Mouse (Mus musculus) intestine, embryonic 14.5 days (tissue): ENCODE results near the gene Nrxn2. TPM values are rescaled to one million over a fixed set of nuclear protein-coding genes. Genes with fewer than 3 reads are reported as not detected.

Experiments used
- ATAC-seq: fragments of 200-750 bp; cut with Nextera tagmentation; replicated peaks from 2 replicates; pipeline ENCODE4 v1.8.0; 2017; ENCODE audit warnings: low read depth, moderate number of reproducible peaks, moderate TSS enrichment, moderate library complexity; ENCODE audit not compliant: low FRiP score, low TSS enrichment
- DNase-seq: peaks from one replicate; pipeline ENCODE4 v3.0.0-alpha.2; 2018; ENCODE audit warnings: low spot score
- H3K27ac ChIP-seq: fragments of 300-500 bp; sonication (generic); 2 replicates; pipeline ENCODE4 v1.5.1; 2014; ENCODE audit warnings: low read depth, mild to moderate bottlenecking, control low read depth
- H3K27me3 ChIP-seq: fragments of 300-500 bp; sonication (generic); replicated peaks from 2 replicates; pipeline ENCODE4 v1.6.1; 2014; ENCODE audit warnings: low read length, control low read depth; ENCODE audit not compliant: control insufficient read depth, insufficient read depth
- H3K36me3 ChIP-seq: fragments of 300-500 bp; sonication (generic); 2 replicates; pipeline ENCODE4 v1.6.1; 2014; ENCODE audit warnings: low read length, control low read depth; ENCODE audit not compliant: control insufficient read depth, insufficient read depth
- H3K4me1 ChIP-seq: fragments of 300-500 bp; sonication (generic); replicated peaks from 2 replicates; pipeline ENCODE4 v1.6.1; 2014; ENCODE audit warnings: low read length, control low read depth, mixed read lengths; ENCODE audit not compliant: control insufficient read depth, insufficient read depth
- H3K4me2 ChIP-seq: fragments of 300-500 bp; sonication (generic); 2 replicates; pipeline ENCODE4 v1.6.1; 2014; ENCODE audit warnings: low read length
- H3K4me3 ChIP-seq: fragments of 300-500 bp; sonication (generic); 2 replicates; pipeline ENCODE4 v1.5.1; 2014; ENCODE audit warnings: low read depth, low read length, control low read depth, mixed read lengths
- H3K9ac ChIP-seq: fragments of 300-500 bp; sonication (generic); 2 replicates; pipeline ENCODE4 v1.6.1; 2014; ENCODE audit warnings: mild to moderate bottlenecking, low read length
- H3K9me3 ChIP-seq: fragments of 300-500 bp; sonication (generic); 2 replicates; pipeline ENCODE4 v1.6.1; 2016; ENCODE audit warnings: low read length, control low read depth; ENCODE audit not compliant: control insufficient read depth
- WGBS: fragments of 180-500 bp; shearing (Covaris S2); extraction: QIAGEN DNeasy Blood & Tissue Kit; methylation state at CpG from one replicate; pipeline ENCODE4 v1.1.7; 2014; 5-methylcytosine and 5-hydroxymethylcytosine counted together
- polyA plus RNA-seq: library from polyadenylated mRNA; unstranded; fragments of >200 nt; fragmentation: Nextera tagmentation; extraction: Ambion mirVana; gene quantifications from 2 replicates; pipeline ENCODE4 v1.2.1, GENCODE M21; 2014

Nrxn2 gene
- polyA plus RNA-seq, 1 experiment from 2014 or later, result 1.9 TPM

GRCm38 (mm10) chr19:6416124-6416770 lies 2.3 kb upstream of the Nrxn2 start:
- ATAC-seq (no peak), DNase-seq (no peak)
- Histone ChIP-seq H3K36me3 (no peaks in the 10 kb centered on the region), H3K27ac (no peak overlapping the region), H3K4me1 (0 out of 2 replicates have a peak, but pooled peaks cover 6% of the 10 kb centered on the region), H3K27me3 (peaks cover 40% of the 10 kb centered on the region), H3K9ac (no peak overlapping the region), H3K4me3 (no peak overlapping the region), H3K9me3 (no peaks in the 10 kb centered on the region), H3K4me2 (no peak overlapping the region)
- WGBS, result 15% methylated on average over 9 of the region's 9 CpGs

DNA sequence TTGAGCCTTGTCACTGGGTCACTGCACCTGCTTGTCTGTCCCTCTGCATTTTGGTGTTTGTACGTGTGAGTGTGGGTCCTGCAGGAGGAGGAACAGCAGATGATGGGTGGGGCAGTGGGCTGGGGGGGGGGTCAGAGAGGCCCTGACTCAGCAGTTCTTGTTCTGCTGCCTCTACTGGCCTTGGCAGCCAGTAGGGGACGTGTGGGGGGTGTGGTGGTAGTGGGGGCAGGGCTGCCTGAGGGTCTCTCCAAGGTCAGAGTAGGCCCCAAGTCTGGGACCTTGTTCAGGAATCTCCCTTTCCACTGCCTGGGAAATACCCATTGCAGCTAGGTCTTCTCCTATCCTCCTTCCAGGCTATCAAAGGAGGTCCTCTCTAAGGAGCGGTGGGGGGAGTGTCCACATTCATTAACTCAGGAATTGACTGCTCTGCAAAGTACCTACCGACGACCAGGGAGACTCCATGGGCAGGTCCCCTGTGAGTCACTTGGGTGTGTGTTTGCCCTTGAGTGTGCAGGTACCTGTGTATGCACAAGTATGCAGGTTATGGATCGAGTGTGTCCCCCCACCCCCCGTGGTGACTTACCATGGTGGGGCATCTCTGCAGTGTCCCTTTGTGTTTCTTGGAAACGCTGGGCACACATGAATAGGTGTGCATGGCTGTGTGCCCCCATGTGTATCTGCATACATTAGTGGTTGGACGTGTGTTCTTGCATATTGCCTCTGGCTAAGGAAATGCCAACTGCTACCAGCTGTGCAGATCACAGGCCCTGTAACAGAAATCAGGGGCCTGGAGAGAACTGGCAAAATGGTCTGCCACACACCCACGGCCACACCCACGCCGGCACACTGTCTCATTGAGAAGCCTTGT lies 1.4 kb upstream of the Nrxn2 start:
- H3K9me3 ChIP-seq, result no peaks in the 10 kb centered on the region
- H3K36me3 ChIP-seq, result no peaks in the 10 kb centered on the region
- H3K9ac ChIP-seq, result no peak overlapping the region
- no peak for DNase-seq
- 69% methylated on average over 12 of the region's 12 CpGs for WGBS
- no peak for ATAC-seq
- H3K27me3 ChIP-seq, result peaks cover 47% of the 10 kb centered on the region
- H3K4me1 ChIP-seq, result peaks cover 6% of the 10 kb centered on the region; the same call in 1 of the 2 replicates
- H3K4me2 ChIP-seq, result no peak overlapping the region
- H3K27ac ChIP-seq, result no peak overlapping the region
- no peak overlapping the region for H3K4me3 ChIP-seq

- Histone ChIP-seq H3K4me2 (peak overlapping the region; percentile 68), H3K27me3 (peaks cover 40% of the 10 kb centered on the region), H3K9me3 (no peaks in the 10 kb centered on the region), H3K9ac (no peak overlapping the region), H3K36me3 (no peaks in the 10 kb centered on the region), H3K27ac (no peak overlapping the region), H3K4me3 (peak overlapping the region; percentile 36; the same call in 1 of the 2 replicates), H3K4me1 (peaks cover 6% of the 10 kb centered on the region; the same call in 1 of the 2 replicates)
- WGBS, result 12% methylated on average over 20 of the region's 23 CpGs
- ATAC-seq (no peak), DNase-seq (no peak)
These were observed 607 bp downstream of the Nrxn2 start for GRCm38 (mm10) chr19:6418984-6419692.

- H3K27me3 ChIP-seq, result peaks cover 45% of the 10 kb centered on the region
- no peak overlapping the region for H3K9ac ChIP-seq
- 56% methylated on average over 9 of the region's 9 CpGs for WGBS
- H3K4me3 ChIP-seq, result no peak overlapping the region
- H3K4me2 ChIP-seq, result no peak overlapping the region
- no peaks in the 10 kb centered on the region for H3K36me3 ChIP-seq
- no peak for ATAC-seq
- no peak for DNase-seq
- H3K9me3 ChIP-seq, result no peaks in the 10 kb centered on the region
- no peak overlapping the region for H3K27ac ChIP-seq
- peaks cover 6% of the 10 kb centered on the region; the same call in 1 of the 2 replicates for H3K4me1 ChIP-seq
These were observed 1.3 kb downstream of the Nrxn2 start for GRCm38 (mm10) chr19:6419805-6420310.

- 54% methylated on average over 19 of the region's 19 CpGs for WGBS
These were observed 2.1 kb downstream of the Nrxn2 start for GRCm38 (mm10) chr19:6420481-6421210.

DNA sequence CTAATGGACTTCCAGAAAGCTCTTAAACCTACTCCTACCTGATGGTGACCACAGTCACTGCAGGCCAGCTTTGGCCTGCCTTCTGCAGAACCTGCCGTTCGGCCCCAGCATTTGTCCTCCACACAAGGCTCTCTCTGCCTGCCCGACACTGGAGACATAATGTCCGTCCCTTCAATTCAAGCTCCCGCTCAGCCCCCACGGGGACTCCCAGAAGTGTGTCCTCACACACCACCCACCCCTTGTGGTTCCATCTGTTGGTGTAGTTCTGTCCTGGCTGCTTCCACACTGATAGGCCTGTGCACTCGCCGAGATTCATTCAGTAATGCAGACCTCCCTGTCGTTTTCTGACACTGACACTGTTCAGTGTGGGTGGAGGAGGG lies 2.7 kb downstream of the Nrxn2 start:
- Histone ChIP-seq H3K9ac (no peak overlapping the region), H3K4me3 (no peak overlapping the region), H3K36me3 (no peaks in the 10 kb centered on the region), H3K27ac (no peak overlapping the region), H3K4me2 (no peak overlapping the region), H3K9me3 (no peaks in the 10 kb centered on the region), H3K4me1 (peaks cover 3% of the 10 kb centered on the region; the same call in 1 of the 2 replicates), H3K27me3 (peaks cover 51% of the 10 kb centered on the region)
- WGBS, result 77% methylated on average over 9 of the region's 9 CpGs
- no peak for ATAC-seq
- DNase-seq, result no peak

More at GRCm38 (mm10) chr19:6420481-6421210, 2.1 kb downstream of the Nrxn2 start:
- no peaks in the 10 kb centered on the region for H3K9me3 ChIP-seq
- no peak overlapping the region for H3K4me2 ChIP-seq
- peaks cover 6% of the 10 kb centered on the region; the same call in 1 of the 2 replicates for H3K4me1 ChIP-seq
- DNase-seq, result no peak
- no peak overlapping the region for H3K9ac ChIP-seq
- no peak overlapping the region for H3K27ac ChIP-seq
- H3K4me3 ChIP-seq, result no peak overlapping the region
- no peak for ATAC-seq
- H3K36me3 ChIP-seq, result no peaks in the 10 kb centered on the region
- peaks cover 45% of the 10 kb centered on the region for H3K27me3 ChIP-seq

DNA sequence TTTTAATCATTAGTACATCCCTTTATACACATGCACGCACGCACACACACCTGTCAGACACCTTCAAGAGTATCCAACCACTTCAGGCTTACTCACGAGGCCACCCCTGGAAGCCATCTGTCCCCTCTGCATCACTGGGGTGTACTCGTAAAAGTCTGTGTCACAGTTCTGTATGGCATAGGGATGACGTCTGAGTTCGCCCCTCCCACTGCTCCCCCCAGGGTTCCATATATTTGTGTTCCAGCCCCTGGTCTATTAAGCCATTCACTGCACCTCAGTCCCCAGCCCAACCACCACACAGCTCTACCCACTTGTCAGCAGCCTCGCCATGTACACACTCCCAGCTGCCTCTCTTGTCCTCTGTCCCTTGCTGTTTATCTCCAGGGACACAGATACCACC lies 3.5 kb downstream of the Nrxn2 start:
- H3K9ac ChIP-seq, result no peak overlapping the region
- H3K9me3 ChIP-seq, result no peaks in the 10 kb centered on the region
- DNase-seq (no peak), ATAC-seq (no peak)
- no peaks in the 10 kb centered on the region; the same call in 1 of the 2 replicates for H3K4me1 ChIP-seq
- no peak overlapping the region for H3K4me2 ChIP-seq
- H3K36me3 ChIP-seq, result no peaks in the 10 kb centered on the region
- H3K4me3 ChIP-seq, result no peak overlapping the region
- WGBS, result 66% methylated on average over 7 of the region's 7 CpGs
- H3K27me3 ChIP-seq, result peaks cover 59% of the 10 kb centered on the region
- H3K27ac ChIP-seq, result no peak overlapping the region

DNA sequence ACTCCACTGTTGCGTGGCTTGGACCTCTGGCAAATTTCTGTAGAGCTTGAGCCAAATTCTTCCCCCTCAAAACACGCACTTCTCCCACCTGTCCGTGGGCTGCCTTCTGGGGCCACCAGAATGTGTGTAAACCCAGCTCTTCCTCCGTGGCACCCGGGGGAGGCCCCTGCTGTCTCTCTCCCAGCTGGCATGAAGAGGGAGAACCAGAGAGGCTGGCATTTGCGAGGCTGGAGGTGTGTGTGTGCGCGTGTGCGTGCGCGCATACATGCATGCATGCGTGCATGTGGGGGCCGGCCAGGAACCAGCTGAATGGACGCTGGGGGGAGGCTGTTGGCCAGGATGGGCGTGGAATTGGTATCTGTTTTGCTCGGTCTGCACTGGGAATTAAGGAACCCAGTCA lies 4.7 kb downstream of the Nrxn2 start:
- 87% methylated on average over 16 of the region's 16 CpGs for WGBS

More for the DNA sequence above, 4.7 kb downstream of the Nrxn2 start:
- Histone ChIP-seq H3K9ac (no peak overlapping the region), H3K4me1 (peaks cover 7% of the 10 kb centered on the region), H3K9me3 (no peaks in the 10 kb centered on the region), H3K36me3 (no peaks in the 10 kb centered on the region), H3K27ac (no peak overlapping the region), H3K27me3 (peaks cover 67% of the 10 kb centered on the region), H3K4me3 (no peak overlapping the region), H3K4me2 (no peak overlapping the region)
- ATAC-seq (no peak), DNase-seq (no peak)
